Mouse (Mus musculus) gastrocnemius, adult 8-10 months (tissue): Measurements from ENCODE around the gene Chpt1. TPM values are rescaled to one million over a fixed set of nuclear protein-coding genes. Genes with fewer than 3 reads are reported as not detected.

Experiments
- DNase-seq, 2 experiments: peaks; one replicate each; pipeline ENCODE4 v3.0.0; 2022; ENCODE audit warnings: low spot score in 2 of 2
- total RNA-seq, 4 experiments: library from RNA; stranded (reverse); gene quantifications; 2 replicates each; pipeline ENCODE4 v1.2.4; 2022

Chpt1 gene
- total RNA-seq, 4 experiments from 2014 or later: 94.8 to 118 (median 103) TPM

GRCm38 (mm10) chr10:88407875-88408631 is 95.8 kb downstream of the Chpt1 start:
- DNase-seq: no peak

GRCm38 (mm10) chr10:88405812-88406211 is 98.1 kb downstream of the Chpt1 start:
- DNase-seq: peak in 1 of 2 experiments; percentile 51

- DNase-seq: no peak
Measured at GRCm38 (mm10) chr10:88404220-88404619, 99.7 kb downstream of the Chpt1 start.

- DNase-seq: no peak
Measured at GRCm38 (mm10) chr10:88403021-88403420, 100.9 kb downstream of the Chpt1 start.

Other genes starting within 250 kb of the Chpt1 start
- gene Dram1, start 125.0 kb downstream of the Chpt1 start, total RNA-seq: 1 to 10 TPM in 3 of 4 experiments, under 1 TPM in 1; 0.58 to 3.1 (median 1.4) TPM
- 10 to 100 TPM; 20.3 to 23.6 (median 20.9) TPM for gene Gnptab, start 124.9 kb downstream of the Chpt1 start, total RNA-seq
- not detected for gene Sycp3, start 44.5 kb downstream of the Chpt1 start, total RNA-seq
- gene Mybpc1, start 101.1 kb upstream of the Chpt1 start, total RNA-seq: 100 to 1,000 TPM; 812 to 945 (median 865) TPM
- gene Spic, start 180.9 kb upstream of the Chpt1 start, total RNA-seq: not detected
- gene Arl1, start 226.8 kb upstream of the Chpt1 start, total RNA-seq: 100 to 1,000 TPM in 1 of 4 experiments, 10 to 100 TPM in 3; 90.0 to 100 (median 98.2) TPM